ENCODE assay signal across 7 mouse cellular contexts in genomic region chr13:117025226-117026067, GRCm38 (mm10). TPM values are rescaled to one million over a fixed set of nuclear protein-coding genes. Genes with fewer than 3 reads are reported as not detected.
DNase-seq lines count a peak whose midpoint lies in the region; ATAC-seq lines count a peak whose summit lies in the region.

Parp8 (minus strand) TSS chr13:117025537.

- H3K27me3 ChIP-seq in intestine, embryonic 14.5 days (replicated peaks; ENCODE audit: control insufficient read depth, insufficient read depth, low read length) = 0 out of 2 replicates have a peak, but pooled peaks cover 3% of the 10 kb centered on the region

- 0 out of 2 replicates have a peak, but pooled peaks cover 6% of the 10 kb centered on the region for H3K4me1 ChIP-seq in intestine, embryonic 14.5 days (replicated peaks; ENCODE audit: control insufficient read depth, insufficient read depth, low read length)

- peak within 1 kb of the TSS; percentile 86 for H3K4me3 ChIP-seq in intestine, embryonic 14.5 days (ENCODE audit: low read depth, low read length)

- no peaks in the 10 kb centered on the region for H3K36me3 ChIP-seq in intestine, embryonic 14.5 days (ENCODE audit: control insufficient read depth, insufficient read depth, low read length)

- H3K9me3 ChIP-seq in intestine, embryonic 14.5 days (ENCODE audit: control insufficient read depth, low read length) = no peaks in the 10 kb centered on the region

- peak; percentile 69 for DNase-seq in adrenal gland, postnatal 10 days
- DNase-seq in embryo, embryonic 9.5 days (ENCODE audit: extremely low spot score) = peak; percentile 74
- peak; percentile 25 to 57 for DNase-seq in gastrocnemius, postnatal 36 days
- DNase-seq in intestine, embryonic 14.5 days (ENCODE audit: low spot score) = peak; percentile 81
- DNase-seq in left cerebral cortex, postnatal 36 days (ENCODE audit: low spot score in 2 of 2) = peak; percentile 71 to 73
- peak; percentile 83 for DNase-seq in mesoderm, embryonic 11.5 days (ENCODE audit: low read depth, low spot score)
- peak; percentile 60 to 70 for DNase-seq in right cerebral cortex, postnatal 36 days (ENCODE audit: low spot score in 2 of 2)

- peak within 1 kb of the TSS; percentile 82 for H3K4me2 ChIP-seq in intestine, embryonic 14.5 days (ENCODE audit: low read length)

- peak within 1 kb of the TSS; percentile 86 for H3K27ac ChIP-seq in intestine, embryonic 14.5 days (ENCODE audit: low read depth)

- intact Hi-C loops in gastrocnemius, postnatal 36 days (cut with DNase I) = no loop called here
- intact Hi-C loops in left cerebral cortex, postnatal 36 days (cut with DNase I) = loop anchor here (5.0 kb wide), 1 partner anchor 143 kb away; no protein-coding TSS in a partner anchor

- peak; percentile 66 for ATAC-seq in intestine, embryonic 14.5 days (replicated peaks; ENCODE audit: low FRiP score, low TSS enrichment, low read depth)

- under 1% methylated on average over 66 of the region's 67 CpGs for WGBS in intestine, embryonic 14.5 days

- peak within 1 kb of the TSS; percentile 82 for H3K9ac ChIP-seq in intestine, embryonic 14.5 days (ENCODE audit: low read length)

RNA-seq across cellular contexts. Expression of gene Parp8, which starts in this region (rescaled TPM):
- 10 to 100 TPM in 1 of 2 experiments, 1 to 10 TPM in 1; 9.0 to 14.4 TPM for total RNA-seq in adrenal gland, postnatal 10 days (2021)
- 10 to 100 TPM; 12.3 to 14.3 TPM for total RNA-seq in gastrocnemius, postnatal 36 days (2021)
- 12.1 and 12.9 TPM in 2 replicates for polyA plus RNA-seq in intestine, embryonic 14.5 days (2014; fragmentation: Nextera tagmentation; extraction: Ambion mirVana)
- total RNA-seq in left cerebral cortex, postnatal 36 days (2021) = 10 to 100 TPM; 16.2 to 23.5 TPM

Comparison
In these comparisons a context has a peak if more than half of its experiments do, and no peak if none do; other contexts are left out.
1. Peak in every context shown above with its lines: DNase-seq, ATAC-seq, H3K4me3 ChIP-seq and H3K27ac ChIP-seq.